Mouse (Mus musculus) heart, embryonic 16.5 days (tissue): Measurements from ENCODE around the gene Ctf1. TPM values are rescaled to one million over a fixed set of nuclear protein-coding genes. Genes with fewer than 3 reads are reported as not detected.

Source experiments
- ATAC-seq: fragments of 200-750 bp; cut with Nextera tagmentation; replicated peaks from 2 replicates; pipeline ENCODE4 v1.8.0; 2017; ENCODE audit warnings: moderate number of reproducible peaks; ENCODE audit not compliant: insufficient read depth, low FRiP score; ENCODE audit errors: extremely low read depth
- H3K27ac ChIP-seq: fragments of 300-500 bp; sonication (generic); 2 replicates; pipeline ENCODE4 v1.5.1; 2014; ENCODE audit warnings: mild to moderate bottlenecking, low read length, control low read depth, moderate library complexity
- H3K27me3 ChIP-seq: fragments of 300-500 bp; sonication (generic); 2 replicates; pipeline ENCODE4 v1.6.1; 2014; ENCODE audit warnings: low read length, mixed read lengths; ENCODE audit not compliant: control insufficient read depth, insufficient read depth
- H3K36me3 ChIP-seq: fragments of 300-500 bp; sonication (generic); 2 replicates; pipeline ENCODE4 v1.6.1; 2014; ENCODE audit not compliant: control insufficient read depth, insufficient read depth
- H3K4me1 ChIP-seq: fragments of 300-500 bp; sonication (generic); 2 replicates; pipeline ENCODE4 v1.6.1; 2014; ENCODE audit warnings: low read length, mixed read lengths; ENCODE audit not compliant: control insufficient read depth, insufficient read depth
- H3K4me2 ChIP-seq: fragments of 300-500 bp; sonication (generic); 2 replicates; pipeline ENCODE4 v1.6.1; 2014; ENCODE audit warnings: low read depth, mild to moderate bottlenecking, control low read depth, low read length
- H3K4me3 ChIP-seq: fragments of 300-500 bp; sonication (generic); 2 replicates; pipeline ENCODE4 v1.5.1; 2014; ENCODE audit warnings: mild to moderate bottlenecking, control low read depth, low read length
- H3K9ac ChIP-seq: fragments of 300-500 bp; sonication (generic); 2 replicates; pipeline ENCODE4 v1.6.1; 2014; ENCODE audit warnings: low read length, control low read depth
- H3K9me3 ChIP-seq: fragments of 300-500 bp; sonication (generic); replicated peaks from 2 replicates; pipeline ENCODE4 v1.6.1; 2016; ENCODE audit warnings: low read length; ENCODE audit not compliant: control insufficient read depth
- WGBS: fragments of 180-500 bp; shearing (Covaris S2); extraction: QIAGEN DNeasy Blood & Tissue Kit; methylation state at CpG from one replicate; pipeline ENCODE4 v1.1.7; 2014; 5-methylcytosine and 5-hydroxymethylcytosine counted together
- polyA plus RNA-seq: library from polyadenylated mRNA; unstranded; fragments of >200 nt; fragmentation: Nextera tagmentation; extraction: Ambion mirVana; gene quantifications from 2 replicates; pipeline ENCODE4 v1.2.1, GENCODE M21; 2015

Gene Ctf1
- polyA plus RNA-seq, 1 experiment from 2014 or later, result 6.6 TPM

GRCm38 (mm10) chr7:127753158-127753557, 40.6 kb downstream of the Ctf1 start:
- H3K4me2 ChIP-seq, result no peak overlapping the region
- no peaks in the 10 kb centered on the region for H3K27me3 ChIP-seq
- ATAC-seq, result no peak
- WGBS, result 72% methylated on average over 5 of the region's 5 CpGs
- H3K9me3 ChIP-seq, result no peaks in the 10 kb centered on the region
- H3K27ac ChIP-seq, result no peak overlapping the region
- peaks cover 40% of the 10 kb centered on the region for H3K36me3 ChIP-seq
- no peak overlapping the region for H3K4me3 ChIP-seq
- no peaks in the 10 kb centered on the region for H3K4me1 ChIP-seq
- H3K9ac ChIP-seq, result no peak overlapping the region

DNA sequence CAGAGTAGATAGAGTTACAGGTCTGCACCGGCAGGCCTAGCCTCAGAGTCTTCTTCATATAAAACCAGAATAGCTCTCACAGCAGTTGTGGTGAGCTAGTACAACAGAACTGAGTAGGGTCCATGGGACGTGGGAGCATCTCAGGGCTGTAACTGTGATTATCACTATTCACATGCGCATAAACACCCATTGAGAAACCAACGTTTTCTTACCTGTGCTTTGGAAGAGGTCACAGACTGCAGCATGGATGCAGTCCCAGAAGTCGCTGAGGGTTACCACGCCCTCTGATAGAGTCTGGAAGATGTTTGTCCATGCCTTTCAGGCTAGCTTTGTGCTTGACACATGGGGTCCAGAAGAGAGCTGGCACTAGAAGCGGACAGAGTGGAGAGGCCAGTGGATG, 41.2 kb downstream of the Ctf1 start:
- no peaks in the 10 kb centered on the region for H3K27me3 ChIP-seq
- ATAC-seq, result no peak
- H3K9ac ChIP-seq, result no peak overlapping the region
- no peak overlapping the region for H3K27ac ChIP-seq
- no peaks in the 10 kb centered on the region for H3K4me1 ChIP-seq
- no peaks in the 10 kb centered on the region for H3K9me3 ChIP-seq
- peaks cover 40% of the 10 kb centered on the region for H3K36me3 ChIP-seq
- 89% methylated on average over 7 of the region's 7 CpGs for WGBS
- no peak overlapping the region for H3K4me2 ChIP-seq
- no peak overlapping the region for H3K4me3 ChIP-seq

DNA sequence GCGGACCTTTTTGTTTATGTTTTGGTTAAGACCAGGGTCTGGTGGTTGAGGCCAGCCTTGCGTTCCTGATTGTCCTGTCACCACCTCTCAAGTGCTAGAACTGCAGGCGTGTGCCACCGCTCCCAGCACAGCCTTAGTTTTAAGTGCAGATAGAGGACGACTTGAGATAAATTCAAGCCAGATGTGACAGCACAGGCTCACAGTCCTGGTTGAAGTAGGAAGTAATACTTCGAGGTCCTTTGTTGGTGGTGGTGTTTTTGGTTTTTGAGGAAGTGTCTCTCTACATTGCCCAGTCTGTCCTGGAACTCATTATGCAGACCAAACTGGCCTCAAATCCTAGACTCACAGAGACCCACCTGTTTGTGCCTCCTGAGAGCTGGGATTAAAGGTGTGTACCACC, 47.2 kb downstream of the Ctf1 start:
- peak overlapping the region; percentile 19; the same call in 1 of the 2 replicates for H3K4me2 ChIP-seq
- 32% methylated on average over 6 of the region's 6 CpGs for WGBS
- no peak for ATAC-seq

DNA sequence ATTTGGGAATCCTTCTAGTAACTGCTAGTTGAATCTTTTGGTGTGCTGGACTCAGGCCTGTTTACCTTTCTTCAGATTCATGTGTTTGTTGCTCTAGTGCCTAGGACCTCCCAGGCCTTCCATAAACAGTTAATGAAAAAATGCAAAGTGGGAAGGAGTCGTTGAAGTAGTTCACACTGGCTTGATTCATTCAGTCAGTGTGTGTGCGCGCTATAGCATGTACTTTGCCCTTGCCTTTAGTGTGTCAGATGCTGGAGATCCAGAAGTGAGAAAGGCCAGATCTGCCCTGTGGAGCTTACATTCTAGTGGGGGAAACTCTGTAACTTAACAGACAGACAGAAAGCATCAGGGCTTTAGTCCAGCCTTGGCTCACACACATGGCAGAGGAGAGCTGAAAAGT, 47.9 kb downstream of the Ctf1 start:
- no peak for ATAC-seq
- Histone ChIP-seq H3K9ac (no peak overlapping the region), H3K36me3 (peaks cover 11% of the 10 kb centered on the region; the same call in 1 of the 2 replicates), H3K4me2 (no peak overlapping the region), H3K9me3 (no peaks in the 10 kb centered on the region), H3K27me3 (no peaks in the 10 kb centered on the region), H3K27ac (no peak overlapping the region), H3K4me3 (no peak overlapping the region), H3K4me1 (peaks cover 12% of the 10 kb centered on the region)
- WGBS, result 76% methylated on average over 3 of the region's 3 CpGs

More for the DNA sequence above, 47.2 kb downstream of the Ctf1 start:
- H3K4me1 ChIP-seq, result peaks cover 12% of the 10 kb centered on the region
- H3K9me3 ChIP-seq, result no peaks in the 10 kb centered on the region
- peaks cover 8% of the 10 kb centered on the region; the same call in 1 of the 2 replicates for H3K36me3 ChIP-seq
- H3K9ac ChIP-seq, result no peak overlapping the region
- H3K27me3 ChIP-seq, result no peaks in the 10 kb centered on the region
- H3K4me3 ChIP-seq, result no peak overlapping the region
- no peak overlapping the region for H3K27ac ChIP-seq

DNA sequence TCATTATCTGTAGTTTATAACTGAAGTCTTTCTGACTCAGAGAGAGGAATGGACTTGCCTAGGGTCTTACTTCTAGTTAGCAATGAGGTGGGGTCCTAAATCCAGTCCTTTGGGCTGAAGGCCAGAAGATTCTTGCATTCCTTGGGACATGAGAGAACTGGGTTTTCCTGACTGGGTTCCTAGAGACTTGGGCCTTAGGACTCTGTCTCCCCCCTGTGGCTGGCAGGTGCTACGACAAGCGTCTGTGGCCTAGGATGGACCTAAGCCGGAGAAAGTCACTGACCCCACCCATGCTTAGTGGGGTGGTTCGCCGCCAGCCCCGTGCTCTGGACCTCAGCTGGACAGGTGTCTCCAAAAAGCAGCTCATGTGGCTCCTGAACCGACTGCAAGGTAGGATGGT, 48.5 kb downstream of the Ctf1 start:
- Histone ChIP-seq H3K9me3 (no peaks in the 10 kb centered on the region), H3K36me3 (peaks cover 12% of the 10 kb centered on the region; the same call in 1 of the 2 replicates), H3K4me2 (no peak overlapping the region), H3K27me3 (no peaks in the 10 kb centered on the region), H3K9ac (no peak overlapping the region), H3K27ac (no peak overlapping the region), H3K4me3 (no peak overlapping the region), H3K4me1 (peaks cover 12% of the 10 kb centered on the region)
- 23% methylated on average over 7 of the region's 7 CpGs for WGBS
- 0 out of 2 replicates have a peak, but pooled peaks have one; percentile 35 for ATAC-seq

- H3K4me1 ChIP-seq, result peaks cover 12% of the 10 kb centered on the region
- 83% methylated on average over 4 of the region's 4 CpGs for WGBS
- no peak for ATAC-seq
- no peaks in the 10 kb centered on the region for H3K27me3 ChIP-seq
- H3K4me2 ChIP-seq, result no peak overlapping the region
- H3K36me3 ChIP-seq, result peaks cover 19% of the 10 kb centered on the region
- H3K9ac ChIP-seq, result no peak overlapping the region
- H3K4me3 ChIP-seq, result no peak overlapping the region
- H3K9me3 ChIP-seq, result no peaks in the 10 kb centered on the region
- no peak overlapping the region for H3K27ac ChIP-seq
Observed at GRCm38 (mm10) chr7:127763642-127764041, 51.1 kb downstream of the Ctf1 start.

DNA sequence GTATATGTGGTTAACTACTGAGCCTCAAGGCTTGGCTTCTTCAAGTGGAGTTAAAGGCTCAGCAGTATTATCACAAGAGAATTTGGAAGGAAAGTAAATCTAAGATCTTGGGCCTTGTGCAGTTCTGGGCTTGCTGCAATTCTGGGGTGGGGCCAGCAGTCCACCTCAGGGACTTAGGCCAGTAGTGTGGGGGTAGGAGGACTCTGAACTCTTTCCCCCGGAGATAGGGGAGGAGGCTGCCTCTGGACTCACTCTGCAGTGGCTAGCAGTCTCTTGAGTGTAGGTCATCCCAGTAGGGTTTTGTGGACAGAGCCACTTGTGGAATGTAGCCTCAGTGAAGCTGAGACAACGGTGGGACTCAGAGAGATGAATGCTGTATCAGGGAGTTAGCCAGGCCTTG, 53.2 kb downstream of the Ctf1 start:
- Histone ChIP-seq H3K27ac (no peak overlapping the region), H3K9me3 (no peaks in the 10 kb centered on the region), H3K4me3 (no peak overlapping the region), H3K27me3 (no peaks in the 10 kb centered on the region), H3K36me3 (peaks cover 19% of the 10 kb centered on the region), H3K9ac (no peak overlapping the region), H3K4me2 (no peak overlapping the region), H3K4me1 (peaks cover 8% of the 10 kb centered on the region; the same call in 1 of the 2 replicates)
- no peak for ATAC-seq
- WGBS, result 70% methylated on average over 2 of the region's 2 CpGs

DNA sequence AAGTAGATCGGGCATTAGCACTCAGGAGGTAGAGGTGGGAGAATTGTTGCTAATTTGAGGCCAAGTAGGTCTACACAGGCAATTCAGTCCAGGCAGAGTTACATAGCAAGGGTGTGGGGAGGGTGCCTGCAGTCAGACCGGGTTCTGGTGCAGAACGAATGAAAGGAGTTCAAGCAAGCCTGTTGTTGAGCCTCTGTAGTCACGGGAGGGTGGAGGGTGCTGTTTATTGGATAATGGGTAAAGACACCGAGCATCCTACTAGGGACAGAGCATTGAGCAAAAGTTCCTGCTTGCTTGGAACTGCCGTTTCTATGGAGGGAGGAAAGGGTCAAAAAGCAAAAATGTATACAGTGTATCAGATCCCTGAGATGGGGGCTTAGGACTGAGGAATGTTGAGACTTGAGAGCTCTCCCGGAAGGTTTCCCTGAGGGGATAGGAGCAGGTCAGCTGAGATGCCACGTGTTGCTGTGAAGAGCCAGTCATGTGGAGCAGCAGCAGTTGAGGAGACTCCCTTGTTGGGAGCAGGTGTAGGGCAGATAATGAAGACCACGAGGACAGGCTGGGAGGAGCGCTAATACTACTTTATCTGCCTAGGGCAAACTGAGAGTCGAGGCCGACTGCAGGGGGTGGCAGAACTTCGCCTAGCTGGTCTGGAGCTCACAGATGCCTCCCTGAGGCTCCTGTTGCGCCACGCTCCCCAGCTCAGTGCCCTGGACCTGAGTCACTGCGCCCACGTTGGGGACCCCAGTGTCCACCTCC, 54.5 kb downstream of the Ctf1 start:
- no peak overlapping the region for H3K9ac ChIP-seq
- H3K36me3 ChIP-seq, result peaks cover 19% of the 10 kb centered on the region
- 70% methylated on average over 17 of the region's 17 CpGs for WGBS
- H3K4me3 ChIP-seq, result no peak overlapping the region
- no peaks in the 10 kb centered on the region for H3K9me3 ChIP-seq
- H3K27ac ChIP-seq, result no peak overlapping the region
- H3K4me1 ChIP-seq, result peaks cover 6% of the 10 kb centered on the region; the same call in 1 of the 2 replicates
- ATAC-seq, result no peak
- no peak overlapping the region for H3K4me2 ChIP-seq
- H3K27me3 ChIP-seq, result no peaks in the 10 kb centered on the region
